In genomic region chr6:128652938-128653337, GRCm38 (mm10) we compare ENCODE assay signal across 25 mouse cellular contexts. TPM values are rescaled to one million over a fixed set of nuclear protein-coding genes. Genes with fewer than 3 reads are reported as not detected.
A peak's percentile ranks its signal among the peaks of the same experiment; 100 is the strongest.
DNase-seq lines count a peak whose midpoint lies in the region; ATAC-seq lines count a peak whose summit lies in the region.
"Had no signal": no experiment of that assay in that cellular context is flagged by ENCODE, and none has a peak within 500 bp of the region (broad histone marks: within the 10 kb centered on the region; RNA-seq: fewer than 3 reads in every experiment).

No protein-coding gene starts in this region.

- no peaks in the 10 kb centered on the region for H3K9me3 ChIP-seq in liver, embryonic 13.5 days (replicated peaks)
- H3K9me3 ChIP-seq in intestine, embryonic 15.5 days, result no peaks in the 10 kb centered on the region
- H3K9me3 ChIP-seq: embryonic facial prominence, embryonic 15.5 days; forebrain, embryonic 10.5 days; heart, embryonic 10.5 days; hindbrain, embryonic 12.5 days had no signal

- H3K27ac ChIP-seq in liver, embryonic 13.5 days, result no peak overlapping the region
- no peak overlapping the region; the same call in 1 of the 2 replicates for H3K27ac ChIP-seq in intestine, embryonic 15.5 days
- H3K27ac ChIP-seq: embryonic facial prominence, embryonic 15.5 days; forebrain, embryonic 10.5 days; gastrocnemius, adult 2 months; heart, embryonic 10.5 days; hindbrain, embryonic 12.5 days had no signal

- no peaks in the 10 kb centered on the region for H3K27me3 ChIP-seq in liver, embryonic 13.5 days
- H3K27me3 ChIP-seq in intestine, embryonic 15.5 days (replicated peaks), result no peaks in the 10 kb centered on the region
- H3K27me3 ChIP-seq: CH12.LX; embryonic facial prominence, embryonic 15.5 days; hindbrain, embryonic 12.5 days had no signal

- no peak overlapping the region for H3K4me2 ChIP-seq in liver, embryonic 13.5 days
- no peak overlapping the region for H3K4me2 ChIP-seq in intestine, embryonic 15.5 days (replicated peaks)
- H3K4me2 ChIP-seq: embryonic facial prominence, embryonic 15.5 days; hindbrain, embryonic 12.5 days had no signal

- no peak overlapping the region for H3K4me3 ChIP-seq in liver, embryonic 13.5 days (replicated peaks)
- H3K4me3 ChIP-seq in intestine, embryonic 15.5 days (replicated peaks), result no peak overlapping the region
- H3K4me3 ChIP-seq: embryonic facial prominence, embryonic 15.5 days; erythroblast, embryonic 14.5 days; forebrain, embryonic 10.5 days; gastrocnemius, adult 2 months; heart, embryonic 10.5 days; hindbrain, embryonic 12.5 days had no signal

- WGBS in liver, embryonic 13.5 days (ENCODE audit: insufficient replicate concordance), result 82% methylated on average over 1 of the region's 1 CpGs
- WGBS in intestine, embryonic 15.5 days, result 94% methylated on average over 1 of the region's 1 CpGs

- no peak for DNase-seq in liver, embryonic 13.5 days
- DNase-seq in liver, result no peak
- DNase-seq in embryo, embryonic 11 days, result no peak
- no peak for DNase-seq in left cerebral cortex, adult 9 months (ENCODE audit: low spot score in 2 of 2)
- DNase-seq: adrenal gland, adult 2 months; adrenal gland, postnatal 25 days; cerebellum, adult 18-20 months; cerebellum, adult 9-11 months; cerebellum, postnatal 36 days; gastrocnemius, adult 2 months; gastrocnemius, postnatal 25 days; heart, postnatal 10 days; heart, postnatal 4 days had no signal

- H3K36me3 ChIP-seq in liver, embryonic 13.5 days, result no peaks in the 10 kb centered on the region
- H3K36me3 ChIP-seq in intestine, embryonic 15.5 days, result no peaks in the 10 kb centered on the region
- H3K36me3 ChIP-seq: embryonic facial prominence, embryonic 15.5 days; forebrain, embryonic 10.5 days; heart, embryonic 10.5 days; hindbrain, embryonic 12.5 days had no signal

- peak; percentile 26; the same call in 1 of the 2 replicates for ATAC-seq in liver, embryonic 13.5 days (ENCODE audit: low read depth)
- ATAC-seq in common myeloid progenitor, adult 5-6 weeks (replicated peaks; ENCODE audit: low read depth, poor library complexity, severe bottlenecking), result peak; percentile 68
- 0 out of 2 replicates have a peak, but pooled peaks have one; percentile 9 for ATAC-seq in intestine, embryonic 15.5 days
- peak; percentile 62 for ATAC-seq in megakaryocyte progenitor cell, adult 5-6 weeks (replicated peaks; ENCODE audit: poor library complexity)
- ATAC-seq: forebrain, embryonic 14.5 days had no signal

- H3K9ac ChIP-seq in liver, embryonic 13.5 days, result no peak overlapping the region
- no peak overlapping the region for H3K9ac ChIP-seq in intestine, embryonic 15.5 days
- H3K9ac ChIP-seq: embryonic facial prominence, embryonic 15.5 days; hindbrain, embryonic 12.5 days had no signal

- peaks cover 9% of the 10 kb centered on the region; the same call in 1 of the 2 replicates for H3K4me1 ChIP-seq in liver, embryonic 13.5 days (replicated peaks)
- no peaks in the 10 kb centered on the region; the same call in 1 of the 2 replicates for H3K4me1 ChIP-seq in intestine, embryonic 15.5 days (replicated peaks)
- H3K4me1 ChIP-seq: embryonic facial prominence, embryonic 15.5 days; forebrain, embryonic 10.5 days; heart, embryonic 10.5 days; hindbrain, embryonic 12.5 days had no signal

RNA-seq across cellular contexts. Expression of gene Clec2h, which starts 9.2 kb away (rescaled TPM):
- polyA plus RNA-seq in liver, embryonic 13.5 days (2015; fragmentation: Nextera tagmentation; extraction: Ambion mirVana), result not detected in 2 replicates
- total RNA-seq in common myeloid progenitor, adult 5-6 weeks (2017), result not detected in 2 replicates
- polyA plus RNA-seq in intestine, embryonic 15.5 days (2015; fragmentation: Nextera tagmentation; extraction: Ambion mirVana), result 11.4 and 15.9 TPM in 2 replicates
- not detected in 2 replicates for total RNA-seq in megakaryocyte progenitor cell, adult 5-6 weeks (2015)
- not detected in 2 replicates for total RNA-seq in megakaryocyte progenitor cell, adult 5-6 weeks (2017)
- total RNA-seq: CH12.LX; gastrocnemius, adult 2 months; gastrocnemius, postnatal 25 days; heart, postnatal 10 days; heart, postnatal 4 days had no signal
- polyA plus RNA-seq: adrenal gland, adult 2 months; embryonic facial prominence, embryonic 11.5 days; embryonic facial prominence, embryonic 15.5 days; erythroblast, embryonic 14.5 days; forebrain, embryonic 10.5 days; forebrain, embryonic 14.5 days; heart, embryonic 10.5 days; heart, embryonic 14.5 days; hindbrain, embryonic 12.5 days had no signal

RNA-seq across cellular contexts. Expression of gene Klrb1a, which starts 29.6 kb away (rescaled TPM):
- 0.23 and 0.29 TPM in 2 replicates for polyA plus RNA-seq in liver, embryonic 13.5 days (2015; fragmentation: Nextera tagmentation; extraction: Ambion mirVana)
- not detected in 2 replicates for total RNA-seq in common myeloid progenitor, adult 5-6 weeks (2017)
- polyA plus RNA-seq in intestine, embryonic 15.5 days (2015; fragmentation: Nextera tagmentation; extraction: Ambion mirVana), result not detected in 2 replicates
- 0.74 TPM in 1 of 2 replicates, not detected in the other for total RNA-seq in megakaryocyte progenitor cell, adult 5-6 weeks (2015)
- total RNA-seq in megakaryocyte progenitor cell, adult 5-6 weeks (2017), result not detected in 2 replicates
- total RNA-seq: adrenal gland, adult 2 months; adrenal gland, postnatal 25 days; CH12.LX; gastrocnemius, adult 2 months; gastrocnemius, postnatal 25 days; heart, postnatal 10 days; heart, postnatal 4 days had no signal
- polyA plus RNA-seq: embryonic facial prominence, embryonic 11.5 days; embryonic facial prominence, embryonic 15.5 days; erythroblast, embryonic 14.5 days; forebrain, embryonic 10.5 days; forebrain, embryonic 14.5 days; heart, embryonic 10.5 days; heart, embryonic 14.5 days; hindbrain, embryonic 12.5 days had no signal

Comparison
In these comparisons a context has a peak if more than half of its experiments do, and no peak if none do; other contexts are left out.
1. ATAC-seq: peak in every context shown above with its lines; median percentile 68 in common myeloid progenitor, adult 5-6 weeks; 62 in megakaryocyte progenitor cell, adult 5-6 weeks; 26 in liver, embryonic 13.5 days; 9 in intestine, embryonic 15.5 days.